Mouse (Mus musculus): ENCODE data around the gene Mrgprx2.
"Not testable (repeated sequence)": the region's sequence is repeated elsewhere in the genome, so short reads cannot be mapped to it uniquely, and the experiment has no call there.

Gene Mrgprx2

GRCm38 (mm10) chr7:48499221-48499620 lies at the start of gene Mrgprx2:
Gene Mrgprx2 (minus strand): TSS chr7:48499321.
- no peak for DNase-seq (ENCODE audit: extremely low spot score)

DNA sequence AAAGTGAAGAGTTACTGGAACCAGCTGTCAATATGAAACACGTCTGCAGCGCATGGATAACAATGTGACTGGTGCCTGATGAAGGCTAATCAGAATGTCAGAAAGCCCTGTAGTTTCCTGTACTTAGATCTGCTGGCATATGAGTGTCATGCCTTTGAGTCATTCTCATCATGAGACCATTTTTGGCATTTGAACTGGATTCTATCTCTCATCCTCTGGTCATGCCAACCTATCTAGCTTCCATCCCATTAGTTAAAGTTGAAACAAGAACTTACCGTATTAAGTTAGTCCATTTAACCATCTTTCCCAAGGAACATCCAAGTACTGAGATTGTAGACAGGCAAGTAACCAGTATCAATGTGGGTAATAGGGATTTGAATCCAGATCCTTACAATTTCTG lies 42.9 kb downstream of the Mrgprx2 start, which contains the start of gene Mrgprb1:
Mrgprb1 (minus strand) TSS at position 101 of the 400 bp plus-strand sequence.
- no peak for DNase-seq (ENCODE audit: extremely low spot score)

GRCm38 (mm10) chr7:48436581-48436980 lies 62.5 kb downstream of the Mrgprx2 start:
- DNase-seq (ENCODE audit: extremely low spot score), result no peak

- DNase-seq (ENCODE audit: extremely low spot score), result not testable (repeated sequence)
Observed at GRCm38 (mm10) chr7:48435936-48436335, 63.2 kb downstream of the Mrgprx2 start.
